Mouse (Mus musculus): ENCODE results near the gene Cldn7. TPM values are rescaled to one million over a fixed set of nuclear protein-coding genes. Genes with fewer than 3 reads are reported as not detected.
"Not testable (repeated sequence)": the region's sequence is repeated elsewhere in the genome, so short reads cannot be mapped to it uniquely, and the experiment has no call there.

Cldn7 gene
- total RNA-seq (2021), result under 1 TPM in 1 of 2 experiments, not detected in 1; 0.66 TPM
- long read RNA-seq, experiment 1, result 0 reads
- long read RNA-seq, experiment 2, partial matches to known transcripts, result 0 of 1 reads
- long read RNA-seq, experiment 2, other reads (novel, unspliced or antisense), result 0 of 1 reads

- no peak for DNase-seq (ENCODE audit: low spot score in 2 of 2)
Measured at GRCm38 (mm10) chr11:69964650-69965270, at the start of gene Cldn7. Cldn7 (plus strand) TSS chr11:69964779.

GRCm38 (mm10) chr11:69914917-69915430, 49.6 kb upstream of the Cldn7 start:
- no peak for DNase-seq (ENCODE audit: low spot score in 2 of 2)

- no peak for DNase-seq (ENCODE audit: low spot score in 2 of 2)
Measured at GRCm38 (mm10) chr11:69915667-69916627, 48.6 kb upstream of the Cldn7 start.

GRCm38 (mm10) chr11:69916652-69917378, 47.8 kb upstream of the Cldn7 start:
- DNase-seq (ENCODE audit: low spot score in 2 of 2), result not testable (repeated sequence)

- no peak for DNase-seq (ENCODE audit: low spot score in 2 of 2)
Measured at GRCm38 (mm10) chr11:69917379-69917948, 47.1 kb upstream of the Cldn7 start.

GRCm38 (mm10) chr11:69918118-69918517, 46.5 kb upstream of the Cldn7 start:
- no peak for DNase-seq (ENCODE audit: low spot score in 2 of 2)

GRCm38 (mm10) chr11:69919053-69919452, 45.5 kb upstream of the Cldn7 start:
- DNase-seq (ENCODE audit: low spot score in 2 of 2), result no peak

- peak; percentile 69 to 72 for DNase-seq (ENCODE audit: low spot score in 2 of 2)
Measured at GRCm38 (mm10) chr11:69919661-69920265, 44.8 kb upstream of the Cldn7 start.

GRCm38 (mm10) chr11:69920266-69921031, 44.1 kb upstream of the Cldn7 start:
- peak in 1 of 2 experiments; percentile 47 for DNase-seq (ENCODE audit: low spot score in 2 of 2)

- DNase-seq (ENCODE audit: low spot score in 2 of 2), result peak; percentile 100
Measured at GRCm38 (mm10) chr11:69921114-69922011, 43.2 kb upstream of the Cldn7 start, which contains the start of gene Eif5a. Eif5a (minus strand) TSS chr11:69921958.

GRCm38 (mm10) chr11:69922012-69922756, 42.4 kb upstream of the Cldn7 start:
- peak in 1 of 2 experiments; percentile 23 for DNase-seq (ENCODE audit: low spot score in 2 of 2)

- DNase-seq (ENCODE audit: low spot score in 2 of 2), result no peak
Measured at GRCm38 (mm10) chr11:69922796-69923195, 41.8 kb upstream of the Cldn7 start.

GRCm38 (mm10) chr11:69927501-69927900, 37.1 kb upstream of the Cldn7 start:
- DNase-seq (ENCODE audit: low spot score in 2 of 2), result no peak

GRCm38 (mm10) chr11:69929712-69930111, 34.9 kb upstream of the Cldn7 start:
- DNase-seq (ENCODE audit: low spot score in 2 of 2), result no peak

- DNase-seq (ENCODE audit: low spot score in 2 of 2), result not testable (repeated sequence)
Measured at GRCm38 (mm10) chr11:69930176-69930575, 34.4 kb upstream of the Cldn7 start.

GRCm38 (mm10) chr11:69930967-69931537, 33.5 kb upstream of the Cldn7 start:
- no peak for DNase-seq (ENCODE audit: low spot score in 2 of 2)

GRCm38 (mm10) chr11:69931769-69932168, 32.8 kb upstream of the Cldn7 start:
- no peak for DNase-seq (ENCODE audit: low spot score in 2 of 2)

Data from adrenal gland, adult 18-20 months (tissue).